Mouse (Mus musculus) spleen, postnatal 14 days (tissue): Measurements from ENCODE around the gene Ctsz.
A peak's percentile ranks its signal among the peaks of the same experiment; 100 is the strongest.

Experiments
- DNase-seq, 2 experiments: peaks; one replicate each; pipeline ENCODE4 v3.0.0; 2021 to 2022; ENCODE audit warnings: low spot score in 2 of 2

The Ctsz gene

DNA sequence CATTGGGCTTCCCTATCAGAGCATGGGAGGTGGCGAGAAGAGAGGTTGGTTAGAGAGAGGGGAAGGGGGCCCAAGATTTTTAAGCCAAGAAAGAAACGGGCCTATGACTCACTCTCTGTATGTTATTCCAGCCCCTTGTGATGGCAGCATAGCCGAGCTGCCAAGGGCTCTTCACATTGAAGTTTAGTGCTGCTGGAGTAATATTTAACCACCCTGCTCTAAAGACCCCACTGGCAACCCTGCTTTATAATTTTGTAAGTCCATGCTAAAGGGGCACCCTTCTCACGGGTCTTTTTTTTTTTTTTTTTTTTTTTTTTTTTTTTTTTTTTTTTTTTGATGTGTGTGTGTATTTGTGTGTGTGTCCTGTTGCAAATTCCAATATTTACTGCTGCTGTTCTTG is 3.1 kb upstream of the Ctsz start:
- no peak for DNase-seq

DNA sequence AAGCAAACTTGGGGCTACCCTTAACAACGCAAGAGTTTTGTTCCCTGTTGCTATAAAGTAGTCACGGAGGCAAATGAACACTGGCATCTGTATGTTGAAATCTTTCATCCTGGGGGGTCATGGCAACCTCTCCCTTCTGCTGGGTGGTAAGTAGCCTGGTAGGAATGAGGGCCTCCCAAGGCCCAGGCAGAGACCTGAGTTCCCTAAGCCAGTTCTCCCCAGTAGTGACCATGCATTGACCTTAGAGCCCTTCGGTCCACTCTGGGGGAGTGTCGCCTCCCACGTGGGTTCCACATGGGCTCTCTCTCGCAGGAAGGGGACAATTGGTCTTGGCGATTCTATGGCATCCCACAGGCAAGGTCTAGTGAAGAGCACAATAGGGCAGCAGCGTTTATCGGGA is 1.1 kb upstream of the Ctsz start:
- no peak for DNase-seq

DNA sequence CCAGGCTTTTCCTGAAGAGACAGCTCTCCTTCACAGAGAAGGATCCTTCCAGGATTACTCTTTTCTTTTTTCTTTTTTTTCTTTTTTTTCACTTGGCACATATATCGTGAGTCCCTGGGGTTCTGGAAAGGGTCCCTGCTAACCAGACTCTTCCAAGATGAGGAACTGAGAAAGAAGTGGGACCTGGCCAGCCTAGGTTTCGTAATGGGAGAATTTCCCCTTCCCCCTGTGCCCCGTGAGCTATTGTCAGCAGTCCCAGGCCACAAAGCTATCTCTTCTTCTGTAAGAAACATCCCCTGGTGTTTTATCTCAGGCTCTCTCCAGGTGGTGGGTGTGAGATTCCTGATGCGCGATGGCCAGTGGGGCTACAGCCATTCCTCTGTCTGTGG is 605 bp upstream of the Ctsz start:
- no peak for DNase-seq

DNA sequence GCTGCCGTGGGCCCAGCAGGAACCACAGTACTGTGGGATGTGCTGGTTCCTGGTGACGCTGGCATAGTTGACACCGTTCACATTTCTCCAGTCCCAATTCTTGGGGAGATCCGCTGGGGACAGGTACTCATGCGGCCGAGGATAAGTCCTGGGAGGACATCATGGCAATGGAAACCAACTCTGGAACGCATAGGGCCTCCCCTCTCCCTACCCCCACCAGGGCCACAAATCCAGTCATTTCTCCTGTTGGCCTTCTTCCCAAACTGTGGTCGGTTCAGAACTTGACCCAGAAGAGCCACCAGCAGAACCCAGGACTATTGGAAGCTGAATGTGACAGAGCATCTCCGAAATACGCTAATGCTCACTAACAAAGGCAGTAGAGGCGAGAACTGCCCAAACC is 658 bp downstream of the Ctsz start:
- DNase-seq, result no peak

DNA sequence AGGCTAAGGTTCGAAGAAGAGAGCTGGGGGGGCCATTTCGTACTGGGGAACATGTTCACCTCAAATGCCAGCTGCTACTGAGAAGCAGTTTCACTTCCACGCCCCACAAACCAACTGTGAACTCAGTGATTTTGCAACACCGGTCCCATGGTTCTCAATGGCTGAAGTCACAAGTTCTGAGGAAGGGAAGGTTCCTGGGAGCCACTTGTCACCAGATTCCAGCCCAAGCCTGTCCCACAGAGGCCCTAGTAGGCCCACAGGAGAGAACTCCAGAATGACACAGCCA is 1.2 kb downstream of the Ctsz start:
- peak in 1 of 2 experiments; percentile 49 for DNase-seq

DNA sequence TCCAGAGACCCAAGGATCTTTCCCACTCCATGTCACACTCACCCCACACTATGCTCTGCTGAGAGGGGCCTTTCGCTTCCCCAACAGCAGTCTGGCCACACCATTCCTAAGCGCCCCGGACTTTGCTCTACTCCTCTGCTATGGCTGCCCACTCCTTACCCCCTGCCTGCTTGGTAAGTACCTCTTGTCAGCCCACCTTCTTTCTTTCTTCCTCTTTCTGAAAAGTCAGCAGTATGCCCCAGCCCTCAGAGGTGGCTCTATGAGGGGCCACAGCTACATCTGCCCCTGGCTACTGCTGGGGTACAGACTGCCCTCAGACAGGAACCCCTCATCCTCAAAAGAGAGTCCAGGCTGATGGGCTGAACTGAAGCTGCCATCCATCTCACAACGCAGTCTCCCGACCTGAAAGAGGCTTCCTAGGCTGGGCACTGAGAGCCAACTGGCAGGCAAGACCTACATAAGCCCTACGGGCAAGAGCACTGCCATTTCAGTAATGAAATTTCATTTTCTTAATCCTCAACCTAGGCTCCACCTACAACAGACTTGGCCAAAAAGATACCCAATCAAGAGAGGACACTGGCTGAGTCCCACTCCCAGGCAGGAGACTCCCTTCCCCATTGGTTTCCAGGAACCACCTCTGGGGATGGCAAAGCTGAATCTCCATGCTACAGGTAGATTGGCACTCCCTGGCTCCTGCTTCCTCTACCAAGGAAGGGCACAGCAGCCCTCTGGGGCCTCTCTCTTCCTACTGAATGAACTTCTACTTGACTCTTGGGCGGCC is 1.7 kb downstream of the Ctsz start:
- no peak for DNase-seq

DNA sequence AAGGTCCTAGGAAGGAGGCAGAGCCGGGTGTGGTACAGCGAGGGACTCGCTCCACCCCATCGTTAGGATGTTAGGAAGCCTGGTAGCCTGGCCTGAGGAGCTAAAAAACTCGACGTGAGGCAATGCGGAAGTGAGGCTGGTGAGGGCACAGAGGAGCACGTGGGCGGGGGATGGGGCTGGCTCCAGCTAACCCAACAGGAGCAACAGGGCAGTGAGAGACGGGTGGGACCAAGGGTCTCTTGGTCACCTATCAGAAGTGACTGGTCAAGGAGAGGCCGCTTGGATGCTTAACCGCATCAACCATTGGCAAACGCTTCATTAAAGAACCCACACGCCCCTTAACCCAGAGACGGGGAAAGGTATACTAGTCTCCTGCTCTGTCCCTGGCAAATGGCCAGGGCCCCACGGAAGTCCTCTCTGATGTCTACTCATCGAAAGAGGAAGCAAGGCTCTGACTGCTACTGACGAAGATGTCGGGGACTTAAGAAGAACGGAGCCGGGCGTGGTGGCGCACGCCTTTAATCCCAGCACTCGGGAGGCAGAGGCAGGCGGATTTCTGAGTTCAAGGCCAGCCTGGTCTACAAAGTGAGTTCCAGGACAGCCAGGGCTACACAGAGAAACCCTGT is 2.6 kb downstream of the Ctsz start:
- peak in 1 of 2 experiments; percentile 46 for DNase-seq

DNA sequence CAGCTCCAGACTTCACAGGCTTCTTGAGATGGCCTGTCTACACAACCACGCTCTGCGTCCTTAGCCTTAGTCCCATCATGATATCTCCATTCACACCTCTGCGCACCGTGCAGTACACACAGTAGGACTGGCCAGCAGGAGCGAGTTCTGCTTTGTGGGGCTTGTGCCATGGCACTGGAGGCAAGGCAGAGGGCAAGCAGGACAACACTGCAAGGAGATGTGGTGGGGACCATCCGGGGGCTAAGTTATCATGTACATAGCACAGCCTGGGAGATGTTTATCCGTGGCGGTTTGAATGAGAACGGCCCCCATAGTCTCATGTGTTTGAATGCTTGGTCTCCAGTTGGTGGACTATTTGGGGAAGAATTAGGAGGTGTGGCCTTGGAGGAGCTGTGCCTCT is 3.9 kb downstream of the Ctsz start:
- DNase-seq, result no peak

DNA sequence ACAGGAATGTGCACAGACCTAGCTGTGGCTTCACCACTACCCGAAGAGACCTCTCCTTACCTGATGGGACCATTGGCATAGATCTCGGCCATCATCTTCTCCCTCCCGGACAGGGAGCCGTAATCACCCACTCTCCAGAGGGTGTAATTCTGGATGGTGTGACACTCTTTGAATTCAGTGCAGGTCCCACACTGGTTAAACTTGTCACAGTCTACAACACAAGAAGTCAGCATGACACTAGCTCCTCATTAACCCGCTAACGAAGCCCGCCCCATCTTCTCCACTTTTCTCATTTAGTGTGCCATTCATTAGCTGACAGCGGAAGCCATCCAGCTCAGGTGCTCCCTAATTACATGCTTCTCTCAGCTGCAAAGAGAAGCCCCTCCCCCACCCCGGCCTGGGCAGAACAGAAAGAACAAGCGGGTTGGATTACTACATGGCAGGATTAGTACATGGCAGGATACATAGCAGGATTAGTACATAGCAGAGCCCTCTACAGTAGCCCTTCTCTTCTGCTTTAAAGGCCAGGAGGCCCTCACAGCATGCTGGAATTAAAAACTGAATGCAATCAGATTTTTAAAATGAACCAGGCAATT is 9.7 kb downstream of the Ctsz start:
- no peak for DNase-seq

DNA sequence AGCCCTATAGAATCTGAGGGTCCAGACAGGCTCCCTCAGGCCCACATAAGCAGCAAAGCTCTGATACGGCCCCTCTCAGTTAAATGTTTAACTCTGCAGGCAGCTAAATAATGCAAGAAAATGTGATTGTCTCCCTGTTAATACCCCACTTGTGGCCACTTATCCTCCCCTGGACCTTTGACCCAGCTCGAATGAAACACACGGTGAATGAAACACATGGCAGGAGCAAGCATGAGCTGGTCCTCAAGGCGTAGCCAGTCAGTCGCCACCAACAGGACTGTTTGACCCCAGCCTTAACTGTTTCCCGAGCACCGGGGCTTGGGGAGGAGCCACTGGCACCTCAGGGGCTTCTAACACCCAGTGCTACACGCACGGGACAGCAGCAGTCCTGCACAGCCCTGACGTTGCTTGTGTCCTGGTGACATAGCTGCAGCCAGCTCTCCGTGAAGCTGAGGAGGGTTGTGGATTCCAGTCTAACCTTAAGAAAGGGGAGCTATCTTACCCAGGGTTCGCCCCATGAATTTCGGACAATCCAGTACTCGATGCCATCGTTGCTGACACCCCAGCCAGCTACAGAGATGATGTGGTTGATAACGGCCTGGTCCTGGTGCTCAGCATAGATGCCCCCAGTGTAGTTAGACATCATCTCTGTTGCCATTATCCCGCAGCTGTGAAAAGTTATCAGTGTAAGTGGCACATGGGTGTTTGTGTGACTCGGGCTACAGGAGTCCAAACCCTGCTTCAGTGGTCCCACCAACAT is 10.6 kb downstream of the Ctsz start:
- no peak for DNase-seq

DNA sequence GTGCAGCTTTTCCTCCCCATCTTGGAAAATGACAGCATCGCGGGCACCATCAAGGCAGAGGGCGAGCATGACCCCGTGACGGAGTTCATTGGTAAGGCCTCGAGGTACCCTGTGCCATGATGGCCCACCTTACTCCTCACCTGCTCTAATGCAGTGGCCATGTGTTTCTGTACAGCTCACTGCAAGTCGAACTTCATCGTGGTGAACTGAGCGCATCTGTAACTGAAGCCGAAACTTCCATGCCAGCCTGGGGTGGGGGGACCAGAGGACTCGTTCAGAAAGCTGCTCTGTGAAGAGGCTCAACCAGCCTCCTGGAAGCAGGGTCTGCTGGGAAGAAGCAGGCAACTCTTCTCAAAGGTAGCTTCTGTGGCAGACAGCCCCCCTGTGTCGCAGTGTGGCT is 12.0 kb downstream of the Ctsz start:
- no peak for DNase-seq

DNA sequence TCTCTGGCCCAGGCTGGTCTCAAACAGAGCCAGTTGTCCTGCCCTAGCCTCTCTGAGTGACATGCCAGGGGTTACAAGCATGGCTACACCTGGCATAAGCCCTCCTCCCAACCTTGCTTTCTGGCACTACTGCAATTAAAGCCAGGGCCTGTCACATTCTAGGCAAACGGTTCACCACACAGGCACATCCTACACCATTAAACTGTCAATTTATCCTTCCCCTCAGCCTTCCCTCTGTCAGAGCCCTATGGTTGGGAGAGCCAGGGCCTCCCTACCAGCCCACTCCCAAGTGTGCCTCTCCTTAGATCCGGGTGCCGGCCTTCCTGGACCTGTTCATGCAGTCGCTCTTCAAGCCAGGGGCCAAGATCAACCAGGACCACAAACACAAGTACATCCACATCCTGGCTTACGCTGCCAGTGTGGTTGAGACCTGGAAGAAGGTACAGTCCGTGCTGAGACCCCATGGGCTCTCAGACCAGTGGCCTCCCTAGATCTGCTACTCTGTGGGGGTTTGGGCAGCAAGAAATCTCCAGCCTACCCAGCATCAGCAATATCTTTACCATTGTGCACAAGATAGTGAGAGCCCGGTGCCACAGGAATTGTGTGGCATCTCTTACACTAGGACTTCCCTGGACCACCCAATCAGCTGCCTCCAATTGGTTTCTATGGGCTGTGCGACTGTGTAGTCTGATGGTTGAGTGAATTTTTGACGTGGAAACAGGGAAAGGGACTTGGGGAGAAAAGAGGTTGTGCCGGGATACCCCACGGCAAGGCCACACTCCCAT is 14.3 kb downstream of the Ctsz start:
- no peak for DNase-seq

DNA sequence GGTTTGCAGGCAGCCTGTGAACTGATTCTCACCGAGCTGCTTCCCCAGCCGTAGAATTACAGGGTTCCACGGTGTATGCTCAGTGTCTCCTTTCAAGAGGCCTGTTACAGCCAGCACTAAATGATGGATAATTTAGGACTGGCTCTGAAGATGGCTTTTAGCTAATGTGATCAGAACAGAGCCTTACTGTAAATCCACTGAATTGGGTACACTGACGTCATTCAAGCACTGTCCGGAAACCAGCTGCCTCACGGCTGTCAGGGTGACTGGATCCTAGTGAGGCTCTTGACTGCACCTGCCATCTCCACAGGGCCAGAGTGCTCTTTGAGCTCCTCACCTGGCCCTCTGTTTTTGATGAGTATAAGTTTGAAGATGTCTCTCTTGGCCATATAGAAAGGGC is 17.7 kb downstream of the Ctsz start:
- no peak for DNase-seq

DNA sequence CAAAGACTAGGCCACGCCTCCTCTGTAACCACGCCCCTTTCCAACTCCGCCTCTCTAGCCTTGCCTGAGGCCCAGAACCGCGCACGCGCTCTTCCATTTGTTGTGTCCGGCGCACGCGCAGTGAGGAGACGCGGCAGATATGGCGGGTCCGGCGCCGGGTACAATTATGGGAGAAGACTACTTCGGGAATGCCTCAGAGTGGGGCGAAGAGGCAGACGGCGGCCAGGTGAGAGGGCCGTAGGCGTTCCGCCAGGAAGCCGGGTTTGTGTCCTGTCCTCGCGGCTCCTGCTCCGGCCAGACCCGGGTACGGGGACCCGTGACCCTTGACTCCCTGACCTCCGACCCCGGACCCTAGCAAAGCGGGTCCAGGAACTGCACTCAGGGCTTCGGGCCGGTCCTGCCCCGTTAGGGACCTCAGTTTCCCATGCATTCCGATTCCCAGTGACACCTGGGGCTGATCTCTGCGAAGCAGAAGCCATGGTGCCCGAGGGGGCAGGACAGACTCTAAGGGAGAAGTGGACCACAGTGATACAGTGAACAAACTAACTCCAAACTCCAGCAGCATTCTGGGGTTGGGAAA is 23.0 kb downstream of the Ctsz start, which contains the start of gene Nelfcd:
Gene Nelfcd, plus strand, starts transcription at position 74 of the 580 bp plus-strand sequence.
- peak; percentile 95 to 97 for DNase-seq

DNA sequence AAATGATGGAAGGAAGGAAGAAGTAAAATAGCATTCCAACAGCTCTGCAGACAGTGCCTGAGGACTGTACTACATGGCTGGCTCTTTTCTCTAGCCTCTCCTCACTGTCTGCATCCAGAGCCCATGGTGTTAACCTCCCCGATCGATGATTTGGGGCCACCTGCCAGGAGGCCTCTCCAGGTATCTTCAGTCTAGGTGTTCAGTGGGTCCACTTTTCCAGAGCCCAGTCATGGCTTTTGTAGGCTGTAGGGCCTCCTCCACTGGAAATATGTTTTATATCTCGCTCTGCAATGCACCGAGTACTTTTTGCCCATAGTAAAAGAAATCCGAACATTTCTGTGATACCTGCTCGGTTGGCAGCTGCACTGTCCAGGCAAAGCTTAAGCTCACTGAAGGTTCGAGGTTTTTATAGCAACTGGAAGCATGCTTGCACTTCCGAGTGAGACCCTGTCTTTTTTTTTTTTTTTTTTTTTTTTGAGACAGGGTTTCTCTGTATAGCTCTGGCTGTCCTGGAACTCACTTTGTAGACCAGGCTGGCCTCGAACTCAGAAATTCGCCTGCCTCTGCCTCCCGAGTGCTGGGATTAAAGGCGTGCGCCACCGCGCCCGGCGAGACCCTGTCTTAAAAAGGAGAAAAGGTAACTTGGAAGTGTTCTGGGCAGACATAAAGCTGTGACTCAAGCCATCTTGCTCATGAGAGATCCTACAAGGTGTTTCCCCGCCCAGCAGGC is 23.7 kb downstream of the Ctsz start:
- no peak for DNase-seq

DNA sequence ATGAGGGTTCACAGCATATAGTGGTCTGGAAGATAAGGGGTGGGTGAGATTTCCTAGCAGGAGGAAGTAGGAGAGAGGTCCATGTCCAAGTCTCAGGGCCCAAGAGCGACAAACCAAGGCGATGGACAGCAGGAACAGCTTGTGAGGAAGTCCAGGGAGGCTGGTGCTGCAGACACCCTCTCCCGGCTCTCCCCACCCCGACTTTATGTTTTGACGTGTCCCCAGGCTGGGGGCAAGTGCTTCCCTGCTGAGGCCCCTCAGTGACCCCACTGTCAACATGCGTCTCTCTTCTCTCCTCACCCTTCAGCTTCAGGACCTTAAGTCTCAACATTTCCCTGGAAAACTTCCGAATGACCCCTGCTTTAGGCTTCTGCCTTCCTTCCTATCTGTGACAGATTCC is 25.7 kb downstream of the Ctsz start:
- no peak for DNase-seq

DNA sequence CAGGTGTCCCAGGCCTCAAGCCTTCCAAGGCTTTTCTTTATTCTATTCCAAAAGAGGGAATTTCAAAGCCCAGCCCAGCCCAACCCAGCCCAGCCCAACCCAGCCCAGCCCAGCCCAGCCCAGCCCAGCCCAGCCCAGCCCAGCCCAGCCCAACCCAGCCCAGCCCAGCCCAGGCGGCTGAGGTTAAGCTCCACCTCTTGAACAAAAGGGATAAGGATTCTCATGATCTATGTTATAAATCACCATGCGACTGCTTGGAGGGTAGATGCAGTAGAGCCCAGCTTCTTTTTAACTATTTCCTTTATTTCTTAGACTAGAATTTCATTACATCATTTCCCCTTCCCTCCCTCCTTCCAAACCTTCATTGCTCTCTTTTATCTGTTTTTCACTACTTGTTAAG is 28.6 kb downstream of the Ctsz start:
- DNase-seq, result no peak

DNA sequence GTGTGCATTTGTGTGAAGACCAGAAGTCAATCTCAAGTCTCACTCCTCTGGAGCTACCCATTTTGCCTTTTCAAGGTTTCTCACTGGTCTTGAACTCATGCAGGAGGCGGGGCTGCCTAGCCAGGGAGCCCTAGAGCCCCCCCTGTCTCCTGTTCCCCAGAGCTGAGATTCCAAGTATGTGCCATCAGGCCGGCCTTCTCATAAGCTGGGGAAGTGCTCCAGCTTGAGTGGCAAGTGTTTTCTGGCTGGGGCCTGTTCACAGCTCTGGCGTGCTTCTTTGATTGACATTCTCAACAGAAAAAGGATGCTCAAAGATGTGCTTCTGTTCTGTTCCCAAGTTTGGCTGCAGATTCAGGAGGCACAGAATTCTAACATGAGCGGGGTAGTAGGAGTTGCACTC is 38.4 kb downstream of the Ctsz start:
- DNase-seq, result no peak

DNA sequence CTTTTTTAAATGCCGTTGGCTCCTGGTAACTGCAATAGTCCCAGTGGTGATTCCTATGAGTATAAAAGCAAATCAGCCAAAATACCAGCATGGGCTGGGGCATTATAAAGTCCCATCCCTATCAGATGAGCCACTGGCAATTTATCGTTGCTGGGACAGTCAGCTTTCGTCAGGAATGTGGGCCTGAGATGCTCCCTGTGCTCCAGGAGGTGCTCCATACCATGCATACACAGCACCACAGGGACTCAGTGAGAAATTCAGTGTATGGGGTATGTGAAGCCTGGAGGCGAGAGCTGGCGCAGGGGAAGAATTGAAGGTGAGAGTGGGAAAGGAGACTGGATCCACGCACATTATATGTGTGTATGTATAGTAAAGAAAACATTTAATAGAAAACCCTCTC is 41.0 kb downstream of the Ctsz start:
- DNase-seq, result no peak

DNA sequence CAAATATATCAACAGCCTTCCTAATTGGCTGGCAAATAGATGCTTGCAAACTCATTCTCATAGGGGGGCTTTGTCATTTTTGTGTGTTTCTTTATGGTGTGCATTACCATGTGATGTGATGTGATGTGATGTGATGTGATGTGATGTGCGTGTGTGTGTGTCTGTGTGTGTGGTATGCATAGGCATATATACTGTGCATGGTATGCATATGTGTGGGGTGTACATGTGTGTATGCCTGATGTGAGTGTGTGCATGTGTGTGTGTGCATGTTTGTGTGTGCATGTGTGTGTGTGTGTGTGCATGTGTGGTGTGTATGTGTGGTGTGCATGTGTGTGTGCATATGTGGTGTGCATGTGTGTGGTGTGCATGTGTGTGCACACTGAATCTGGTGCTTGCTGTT is 41.8 kb downstream of the Ctsz start:
- DNase-seq, result no peak

DNA sequence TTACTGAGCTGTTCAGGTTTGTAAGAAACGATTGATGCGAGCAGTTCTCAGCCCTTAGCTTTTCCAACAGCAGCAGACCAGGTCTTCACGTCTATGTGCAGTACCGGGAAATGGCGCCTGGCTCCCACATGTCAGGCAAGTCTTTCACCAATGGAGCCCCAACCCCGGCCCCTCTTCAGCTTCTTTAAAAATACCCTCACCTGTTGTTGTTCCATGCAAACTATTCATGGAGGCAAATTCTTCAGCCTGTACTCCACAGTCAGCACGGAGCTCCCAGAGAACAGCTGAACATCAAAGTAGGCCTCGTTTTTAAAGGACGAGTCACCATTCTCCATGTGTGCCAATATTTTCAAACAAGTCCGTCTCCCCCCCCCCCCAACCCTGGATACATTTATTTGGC is 42.2 kb downstream of the Ctsz start:
- DNase-seq, result no peak
